Mouse (Mus musculus): ENCODE data around the gene Eif5a. TPM values are rescaled to one million over a fixed set of nuclear protein-coding genes. Genes with fewer than 3 reads are reported as not detected.

The Eif5a gene
- total RNA-seq, 2 experiments from 2014 or later = 413 to 433 TPM

DNA sequence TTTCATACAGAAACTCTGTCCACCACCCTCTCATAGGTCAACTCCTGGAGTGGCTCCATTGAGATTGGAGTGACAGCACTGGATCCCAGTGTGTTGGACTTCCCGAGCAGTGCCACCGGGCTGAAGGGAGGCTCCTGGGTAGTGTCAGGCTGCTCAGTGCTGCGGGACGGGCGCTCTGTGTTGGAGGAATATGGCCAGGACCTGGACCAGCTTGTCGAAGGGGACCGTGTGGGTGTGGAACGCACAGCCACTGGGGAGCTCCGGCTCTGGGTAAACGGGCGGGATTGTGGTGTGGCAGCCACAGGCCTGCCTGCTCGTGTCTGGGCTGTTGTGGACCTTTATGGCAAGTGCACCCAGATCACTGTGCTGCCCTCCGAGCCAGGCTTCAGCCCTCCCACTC lies 18.8 kb downstream of the Eif5a start:
- Histone ChIP-seq H3K4me3 (peak overlapping the region; percentile 93), H3K27ac (no peak overlapping the region)
- DNase-seq = no peak
- TF ChIP-seq CTCF (IDR thresholded peaks at IDR 0.05) = no peak
- intact Hi-C loops (cut with DNase I) = no loop called here

DNA sequence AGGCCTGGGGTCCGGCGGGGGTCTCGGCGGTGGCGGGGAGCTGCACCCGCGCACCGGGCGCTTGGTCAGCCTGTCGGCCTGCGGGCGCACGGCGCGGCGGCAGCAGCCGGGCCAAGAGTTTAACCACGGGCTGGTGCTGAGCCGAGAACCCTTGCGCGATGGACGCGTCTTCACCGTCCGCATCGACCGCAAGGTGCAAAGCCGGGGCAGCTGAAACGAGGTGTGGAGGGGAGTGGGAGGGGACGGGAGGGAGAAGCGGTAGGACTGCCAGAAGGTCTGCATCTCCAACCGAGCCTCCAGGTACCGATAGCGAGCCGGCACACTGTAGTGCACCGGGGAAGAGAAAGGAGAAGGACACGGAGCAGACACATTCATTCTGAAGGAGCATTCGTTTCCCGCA lies 19.8 kb downstream of the Eif5a start:
- H3K4me3 ChIP-seq = peak overlapping the region; percentile 93
- TF ChIP-seq CTCF (IDR thresholded peaks at IDR 0.05) = no peak
- no peak for DNase-seq
- peak overlapping the region; percentile 99 for H3K27ac ChIP-seq
- intact Hi-C loops (cut with DNase I) = loop anchor here (2.0 kb wide), 1 partner anchor 21 kb away; the partner anchor contains the start of gene Kctd11

DNA sequence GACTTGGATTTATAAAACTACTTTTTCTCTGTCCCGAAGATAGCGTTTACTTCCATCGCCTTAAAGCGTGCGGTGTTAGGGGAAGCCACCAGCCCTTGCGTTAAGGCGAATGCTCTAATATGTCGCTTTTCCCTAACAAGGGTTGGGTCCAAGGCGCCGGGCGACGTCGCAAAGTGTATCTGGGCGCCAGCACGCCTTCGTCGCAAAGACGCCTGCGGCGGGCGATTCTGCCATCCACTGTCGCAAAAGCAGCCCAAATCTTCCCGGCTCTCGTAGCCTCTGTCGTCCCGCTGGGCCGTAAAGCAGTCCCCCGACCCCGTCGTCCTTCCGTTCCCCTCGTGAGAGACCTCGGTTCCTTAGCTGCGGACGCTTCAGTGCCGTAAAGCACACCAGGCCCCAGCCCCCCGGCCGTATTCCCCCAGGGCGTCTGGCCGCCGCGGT lies 20.3 kb downstream of the Eif5a start:
- intact Hi-C loops (cut with DNase I) = loop anchor here (2.0 kb wide), 1 partner anchor 21 kb away; the partner anchor contains the start of gene Kctd11
- no peak for TF ChIP-seq CTCF (IDR thresholded peaks at IDR 0.05)
- Histone ChIP-seq H3K27ac (peak overlapping the region; percentile 99), H3K4me3 (peak overlapping the region; percentile 93)
- DNase-seq = peak; percentile 97

DNA sequence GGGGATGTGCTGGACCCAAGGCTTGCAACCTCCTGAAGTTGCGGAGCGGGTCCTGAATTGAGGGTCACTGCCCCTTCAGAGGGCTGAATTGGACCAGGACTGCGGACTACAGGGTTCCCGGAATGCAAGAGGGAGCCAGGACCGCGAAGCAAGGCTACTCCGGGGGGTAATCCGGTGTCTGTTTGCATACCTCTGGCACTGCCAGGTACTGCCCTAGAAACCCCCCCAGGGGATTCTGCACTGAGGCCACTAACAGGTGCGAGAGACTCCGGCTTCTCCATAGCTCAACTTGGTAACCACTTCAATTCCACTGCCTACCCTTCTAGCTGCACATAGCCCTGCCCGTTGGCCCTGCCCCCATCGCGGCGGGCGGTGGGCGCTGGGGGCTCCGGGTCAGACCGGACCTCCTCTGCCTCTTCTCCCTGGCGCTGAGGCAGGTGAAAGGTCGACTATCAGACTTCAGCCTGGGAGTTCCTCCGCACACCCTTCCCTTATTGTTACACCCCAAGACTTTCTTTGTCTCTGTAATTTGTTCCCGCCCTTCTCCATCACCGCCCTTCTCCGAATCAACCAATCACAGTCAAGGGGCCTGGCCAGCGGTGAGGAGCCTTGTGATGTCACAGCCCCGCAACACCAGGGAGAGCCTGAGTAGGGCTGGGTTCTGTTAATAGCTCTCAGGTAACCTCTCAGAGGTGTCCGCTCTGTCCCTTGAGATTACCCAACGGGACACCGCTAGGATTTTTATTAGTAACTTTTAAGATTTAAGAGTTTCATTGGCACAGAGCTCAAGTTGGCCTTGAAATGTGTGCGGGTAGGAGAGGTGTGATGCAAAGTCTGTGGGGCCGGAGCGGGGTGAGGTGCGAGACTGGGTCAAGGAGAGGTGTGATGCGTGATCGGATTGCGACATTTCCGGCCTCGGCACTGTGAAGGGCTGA lies 21.0 kb downstream of the Eif5a start, which contains the start of the genes 2810408A11Rik and Neurl4:
TSS of gene 2810408A11Rik (minus strand) at position 517 of the 935 bp plus-strand sequence.
TSS of gene Neurl4 (plus strand) at position 602 of the 935 bp plus-strand sequence.
- intact Hi-C loops (cut with DNase I) = loop anchor here (2.0 kb wide), 1 partner anchor 20 kb away; the partner anchor contains the start of gene Kctd11
- Histone ChIP-seq H3K4me3 (peak within 1 kb of the TSS; percentile 93), H3K27ac (peak within 1 kb of the TSS; percentile 99)
- no peak for TF ChIP-seq CTCF (IDR thresholded peaks at IDR 0.05)
- peak; percentile 91 for DNase-seq

DNA sequence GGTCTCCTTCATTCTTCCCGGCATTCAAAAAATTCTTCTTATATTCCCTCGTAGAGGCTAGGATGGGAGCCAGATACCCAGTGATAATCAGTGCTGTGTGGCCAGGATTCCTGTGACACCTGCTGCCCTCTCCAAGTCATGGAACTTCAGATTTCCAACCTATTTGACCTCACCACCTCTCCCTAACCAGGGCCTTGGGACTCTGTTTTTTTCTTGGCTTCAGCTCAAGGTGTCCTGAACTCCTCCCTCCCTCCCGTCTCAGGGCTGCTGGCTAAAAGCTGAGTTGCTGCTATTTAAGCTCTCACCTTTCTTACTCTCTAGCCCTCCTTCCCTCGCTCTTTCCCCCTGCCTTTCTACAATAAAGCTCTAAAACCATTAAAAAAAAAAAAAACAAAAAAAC lies 21.9 kb downstream of the Eif5a start:
- no peak for TF ChIP-seq CTCF (IDR thresholded peaks at IDR 0.05)
- intact Hi-C loops (cut with DNase I) = loop anchor here (2.0 kb wide), 1 partner anchor 19 kb away; the partner anchor contains the start of gene Kctd11
- no peak for DNase-seq
- Histone ChIP-seq H3K4me3 (peak overlapping the region; percentile 93), H3K27ac (no peak overlapping the region; the same call in 1 of the 2 replicates)

DNA sequence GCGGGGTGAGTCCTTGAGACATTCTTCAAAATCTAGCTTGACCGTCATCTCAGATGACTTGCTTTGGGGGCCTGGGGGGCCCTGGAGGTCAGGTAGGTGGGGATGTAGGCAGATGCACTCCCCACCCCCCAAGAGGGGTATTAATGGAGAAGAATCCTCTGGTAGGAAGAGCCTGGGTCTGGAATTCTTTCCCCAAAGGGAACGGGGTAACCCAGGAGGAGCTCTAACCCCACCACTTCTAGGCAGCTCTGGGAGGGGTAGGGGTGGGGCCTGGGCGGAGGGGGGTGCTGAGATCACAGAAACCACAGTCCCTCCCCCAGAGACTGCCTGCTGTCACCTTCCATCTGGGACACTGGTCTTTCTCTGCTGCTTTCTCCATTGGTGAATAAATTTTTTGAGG lies 26.5 kb downstream of the Eif5a start, which contains the start of gene Acap1:
TSS of gene Acap1 (minus strand) at position 249 of the 400 bp plus-strand sequence.
- no peak for TF ChIP-seq CTCF (IDR thresholded peaks at IDR 0.05)
- no peak for DNase-seq
- intact Hi-C loops (cut with DNase I) = no loop called here
- H3K27ac ChIP-seq = no peak within 1 kb of the TSS
- H3K4me3 ChIP-seq = no peak within 1 kb of the TSS

DNA sequence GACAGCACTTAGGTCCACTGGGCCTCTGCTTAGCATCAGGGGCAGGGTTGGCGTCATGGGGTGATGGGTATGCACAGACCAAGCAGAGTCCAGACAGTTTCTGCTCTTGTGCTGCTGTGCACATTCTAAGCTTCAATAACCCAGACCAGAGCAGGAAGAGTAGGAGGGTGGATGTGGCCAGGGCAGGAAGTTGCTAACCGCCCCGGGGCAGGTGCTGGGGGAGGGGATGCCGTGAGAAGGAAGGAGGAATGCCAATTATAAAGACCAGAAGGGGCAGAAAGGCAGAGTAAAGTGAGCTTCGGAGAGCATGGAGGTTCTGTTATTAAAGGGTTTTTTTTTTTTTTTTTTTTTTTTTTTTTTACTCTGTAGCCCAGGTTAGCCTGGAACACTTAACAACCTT lies 27.1 kb downstream of the Eif5a start:
- Histone ChIP-seq H3K4me3 (no peak overlapping the region), H3K27ac (no peak overlapping the region)
- TF ChIP-seq CTCF (IDR thresholded peaks at IDR 0.05) = no peak
- intact Hi-C loops (cut with DNase I) = no loop called here
- no peak for DNase-seq

DNA sequence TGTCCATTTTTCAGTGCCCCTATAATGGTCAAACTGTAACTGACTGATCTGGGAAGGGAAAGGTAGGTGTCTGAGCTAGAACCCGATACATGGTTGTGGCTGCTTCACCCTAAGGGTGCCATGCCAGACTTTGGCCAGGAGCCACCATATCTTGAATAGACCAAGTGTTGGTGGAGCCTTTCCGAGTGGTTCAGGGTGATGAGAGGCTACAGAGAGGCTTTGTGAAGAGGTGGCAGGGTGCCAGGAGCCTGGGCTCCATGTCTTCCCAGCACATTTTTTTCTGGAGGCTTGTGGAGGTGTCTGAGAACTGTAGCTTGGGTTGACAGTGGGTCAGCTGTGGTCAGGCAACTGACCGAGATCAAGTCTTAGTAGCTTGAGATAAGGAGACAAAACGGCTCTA lies 30.3 kb downstream of the Eif5a start:
- no peak for DNase-seq
- Histone ChIP-seq H3K4me3 (no peak overlapping the region), H3K27ac (no peak overlapping the region)
- intact Hi-C loops (cut with DNase I) = no loop called here
- TF ChIP-seq CTCF (IDR thresholded peaks at IDR 0.05) = no peak

DNA sequence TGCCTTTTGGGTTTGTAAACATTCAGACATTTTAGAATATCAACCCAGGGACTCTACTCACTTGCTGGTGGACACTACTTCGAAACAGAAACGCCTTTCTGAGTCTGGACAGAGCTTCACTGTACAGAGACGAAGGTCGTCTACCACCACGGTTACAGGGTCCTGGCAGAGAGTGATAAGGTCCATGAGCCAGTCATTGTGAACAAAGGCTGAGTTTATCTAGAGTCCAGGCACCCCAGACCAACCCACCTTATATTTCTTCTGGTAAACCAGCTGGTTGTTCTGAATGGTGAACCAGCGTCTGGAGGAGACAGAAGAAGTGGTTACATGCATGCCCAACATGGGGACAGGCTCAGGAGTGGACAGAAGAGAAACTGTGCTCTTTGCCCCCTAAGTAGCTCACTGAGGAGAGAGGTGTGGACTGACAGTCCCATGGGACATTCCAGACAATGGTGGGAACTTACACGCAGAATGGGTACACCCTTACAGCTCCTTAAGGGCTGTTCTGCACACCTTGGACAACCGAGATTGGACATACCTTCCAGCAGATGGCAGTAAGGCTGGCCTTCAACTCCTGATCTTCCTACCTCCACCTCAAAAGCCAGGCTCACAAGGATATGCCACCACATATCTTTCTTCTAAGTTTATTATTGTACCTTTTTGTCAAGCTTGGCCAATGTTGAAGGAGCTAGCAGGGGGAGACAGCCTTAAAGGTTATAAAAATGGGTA lies 34.7 kb downstream of the Eif5a start:
- peak; percentile 55 for TF ChIP-seq CTCF (IDR thresholded peaks at IDR 0.05)
- Histone ChIP-seq H3K27ac (peak overlapping the region; percentile 28; the same call in 1 of the 2 replicates), H3K4me3 (no peak overlapping the region)
- intact Hi-C loops (cut with DNase I) = no loop called here
- no peak for DNase-seq

DNA sequence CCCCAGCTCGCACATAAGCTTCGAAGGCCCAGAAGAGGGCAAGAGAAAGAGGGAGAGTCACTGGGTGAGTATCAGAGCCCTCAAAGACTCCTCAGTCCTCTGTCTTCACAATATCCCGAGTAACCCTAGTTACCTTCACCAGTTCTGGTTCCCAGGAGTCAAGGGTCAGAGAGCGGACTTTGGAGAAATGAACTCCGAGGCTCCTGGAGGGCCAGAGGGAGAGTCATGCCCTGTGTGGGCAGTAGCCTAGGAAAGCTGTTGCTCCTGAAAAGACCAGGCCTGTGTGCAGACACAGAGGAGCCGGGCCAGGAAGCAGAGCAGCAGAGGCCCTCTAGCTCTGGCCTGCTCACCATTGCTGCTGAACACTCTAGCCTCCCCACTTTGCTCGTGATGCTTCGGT lies 37.1 kb downstream of the Eif5a start:
- DNase-seq = no peak
- Histone ChIP-seq H3K27ac (peak overlapping the region; percentile 72), H3K4me3 (peak overlapping the region; percentile 46)
- TF ChIP-seq CTCF (IDR thresholded peaks at IDR 0.05) = no peak
- intact Hi-C loops (cut with DNase I) = no loop called here

DNA sequence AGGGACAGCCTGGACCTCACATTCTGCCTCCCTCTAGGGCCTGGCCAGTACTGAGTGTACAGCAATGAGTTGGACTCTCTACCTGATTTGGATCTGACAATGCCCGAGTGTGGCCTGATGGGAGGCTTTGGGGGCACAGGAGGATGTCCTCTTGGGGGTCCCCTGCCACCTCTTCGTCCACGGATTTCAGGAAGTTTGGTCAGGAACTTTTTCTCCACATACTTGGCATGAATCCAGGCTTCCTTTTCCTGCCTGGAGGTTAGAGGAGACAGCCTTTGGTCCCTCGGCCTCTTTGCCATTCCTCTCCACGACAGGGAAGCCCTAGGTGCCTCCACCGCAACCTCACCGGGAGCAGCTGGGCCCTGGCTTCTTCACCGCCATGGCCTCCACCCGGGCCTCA lies 37.5 kb downstream of the Eif5a start:
- Histone ChIP-seq H3K4me3 (peak overlapping the region; percentile 46), H3K27ac (peak overlapping the region; percentile 72)
- intact Hi-C loops (cut with DNase I) = no loop called here
- TF ChIP-seq CTCF (IDR thresholded peaks at IDR 0.05) = no peak
- no peak for DNase-seq

DNA sequence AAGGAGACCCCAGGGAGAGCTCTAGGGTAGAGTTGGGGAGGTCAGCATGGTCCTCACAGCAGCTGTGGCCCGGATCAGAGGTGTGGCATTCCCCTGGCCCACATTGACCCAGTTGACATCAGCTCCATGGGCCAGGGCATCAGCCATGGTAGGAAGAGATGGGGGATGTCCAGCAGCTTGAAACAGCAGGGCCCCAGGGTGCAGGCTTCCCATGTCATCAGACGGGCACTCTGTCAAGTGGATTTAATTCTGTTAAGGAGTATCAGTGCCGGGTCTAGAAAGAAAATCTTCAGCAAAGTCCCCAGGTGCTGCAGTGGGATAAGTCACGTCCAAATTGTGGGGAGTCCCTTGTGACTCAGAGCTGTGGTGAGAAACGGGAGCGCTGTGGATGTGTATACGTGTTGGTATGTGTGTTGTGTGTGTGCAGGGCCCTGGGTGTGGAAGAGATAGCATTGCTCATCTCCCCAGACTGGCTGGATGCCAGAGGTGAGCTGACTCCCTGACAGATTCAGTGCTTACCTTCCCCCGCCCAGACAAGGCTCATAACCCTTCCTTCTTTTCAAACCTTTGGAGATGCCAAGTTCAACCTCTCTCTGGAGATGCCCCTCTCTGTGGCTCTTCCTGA lies 38.1 kb downstream of the Eif5a start:
- intact Hi-C loops (cut with DNase I) = no loop called here
- Histone ChIP-seq H3K4me3 (no peak overlapping the region), H3K27ac (peak overlapping the region; percentile 72; the same call in 1 of the 2 replicates)
- no peak for DNase-seq
- no peak for TF ChIP-seq CTCF (IDR thresholded peaks at IDR 0.05)

Data from gastrocnemius, adult 2 months (tissue).